Comparison of ENCODE assay signal across 19 mouse cellular contexts in genomic region chr1:89884335-89884734, GRCm38 (mm10). TPM values are rescaled to one million over a fixed set of nuclear protein-coding genes. Genes with fewer than 3 reads are reported as not detected.
"Had no signal": no experiment of that assay in that cellular context is flagged by ENCODE, and none has a peak within 500 bp of the region (broad histone marks: within the 10 kb centered on the region; RNA-seq: fewer than 3 reads in every experiment).

No protein-coding gene starts in this region.

- H3K4me3 ChIP-seq: lung, embryonic 15.5 days; megakaryocyte, embryonic 14.5 days; midbrain, embryonic 13.5 days; midbrain, embryonic 15.5 days; neural tube, embryonic 12.5 days; stomach, embryonic 15.5 days had no signal

- DNase-seq: liver, postnatal 0 days; lung, adult 2 months; lung, postnatal 14 days; lung, postnatal 36 days; right cerebral cortex, postnatal 14 days; thymus, adult 2 months; thymus, postnatal 14 days; thymus, postnatal 36 days had no signal

- H3K9me3 ChIP-seq: lung, embryonic 15.5 days; midbrain, embryonic 13.5 days; midbrain, embryonic 15.5 days; neural tube, embryonic 12.5 days; stomach, embryonic 15.5 days had no signal

- H3K27me3 ChIP-seq: lung, embryonic 15.5 days; megakaryocyte, embryonic 14.5 days; midbrain, embryonic 15.5 days; neural tube, embryonic 12.5 days; stomach, embryonic 15.5 days had no signal

- H3K27ac ChIP-seq: lung, embryonic 15.5 days; macrophage; midbrain, embryonic 13.5 days; midbrain, embryonic 15.5 days; neural tube, embryonic 12.5 days; stomach, embryonic 15.5 days; stomach, postnatal 0 days had no signal

- H3K4me2 ChIP-seq: lung, embryonic 15.5 days; midbrain, embryonic 11.5 days; midbrain, embryonic 13.5 days; midbrain, embryonic 15.5 days; neural tube, embryonic 12.5 days; stomach, embryonic 15.5 days had no signal

- ATAC-seq: liver, postnatal 0 days; lung, postnatal 0 days; midbrain, embryonic 13.5 days; midbrain, embryonic 15.5 days had no signal

- H3K9ac ChIP-seq: liver, postnatal 0 days; lung, embryonic 15.5 days; midbrain, embryonic 13.5 days; midbrain, embryonic 15.5 days; neural tube, embryonic 12.5 days; stomach, embryonic 15.5 days had no signal

RNA-seq across cellular contexts. Expression of gene Gbx2, which starts 46.6 kb away (rescaled TPM):
- polyA plus RNA-seq: stomach, postnatal 0 days; testis, adult 2 months had no signal
